Mouse (Mus musculus) midbrain, embryonic 11.5 days (tissue): ENCODE measurements around the gene Tmbim6. TPM values are rescaled to one million over a fixed set of nuclear protein-coding genes. Genes with fewer than 3 reads are reported as not detected.

Experiments
- ATAC-seq: fragments of 200-750 bp; cut with Nextera tagmentation; 2 replicates; pipeline ENCODE4 v1.8.0; 2017; ENCODE audit warnings: moderate TSS enrichment, moderate library complexity; ENCODE audit not compliant: low FRiP score
- DNase-seq: peaks from one replicate; pipeline ENCODE4 v3.0.0; 2015; ENCODE audit warnings: low spot score; ENCODE audit errors: missing footprints
- H3K27ac ChIP-seq: fragments of 300-500 bp; sonication (generic); 2 replicates; pipeline ENCODE4 v1.5.1; 2014; ENCODE audit warnings: low read depth, low read length
- H3K27me3 ChIP-seq: fragments of 300-500 bp; sonication (generic); 2 replicates; pipeline ENCODE4 v1.6.1; 2014; ENCODE audit warnings: mild to moderate bottlenecking, low read length, moderate library complexity, mixed read lengths; ENCODE audit not compliant: control insufficient read depth, insufficient read depth
- H3K36me3 ChIP-seq: fragments of 300-500 bp; sonication (generic); 2 replicates; pipeline ENCODE4 v1.6.1; 2014; ENCODE audit warnings: mild to moderate bottlenecking, low read length, moderate library complexity, mixed read lengths; ENCODE audit not compliant: control insufficient read depth, insufficient read depth
- H3K4me1 ChIP-seq: fragments of 300-500 bp; sonication (generic); 2 replicates; pipeline ENCODE4 v1.6.1; 2014; ENCODE audit warnings: low read length; ENCODE audit not compliant: control insufficient read depth, insufficient read depth
- H3K4me2 ChIP-seq: fragments of 300-500 bp; sonication (generic); 2 replicates; pipeline ENCODE4 v1.6.1; 2014; ENCODE audit warnings: mild to moderate bottlenecking, moderate library complexity
- H3K4me3 ChIP-seq: fragments of 300-500 bp; sonication (generic); 2 replicates; pipeline ENCODE4 v1.5.1; 2014; ENCODE audit warnings: low read depth, low read length
- H3K9ac ChIP-seq: fragments of 300-500 bp; sonication (generic); 2 replicates; pipeline ENCODE4 v1.6.1; 2014; ENCODE audit warnings: low read length
- H3K9me3 ChIP-seq: fragments of 300-500 bp; sonication (generic); 2 replicates; pipeline ENCODE4 v1.6.1; 2016; ENCODE audit warnings: low read length; ENCODE audit not compliant: control insufficient read depth
- WGBS: fragments of 180-500 bp; shearing (Covaris S2); extraction: QIAGEN DNeasy Blood & Tissue Kit; methylation state at CpG from one replicate; pipeline ENCODE4 v1.1.7; 2014; 5-methylcytosine and 5-hydroxymethylcytosine counted together
- polyA plus RNA-seq: library from polyadenylated mRNA; unstranded; fragments of >200 nt; fragmentation: Nextera tagmentation; extraction: Ambion mirVana; gene quantifications from 2 replicates; pipeline ENCODE4 v1.2.1, GENCODE M21; 2014

Gene Tmbim6
- polyA plus RNA-seq, 1 experiment from 2014 or later: 248 TPM

DNA sequence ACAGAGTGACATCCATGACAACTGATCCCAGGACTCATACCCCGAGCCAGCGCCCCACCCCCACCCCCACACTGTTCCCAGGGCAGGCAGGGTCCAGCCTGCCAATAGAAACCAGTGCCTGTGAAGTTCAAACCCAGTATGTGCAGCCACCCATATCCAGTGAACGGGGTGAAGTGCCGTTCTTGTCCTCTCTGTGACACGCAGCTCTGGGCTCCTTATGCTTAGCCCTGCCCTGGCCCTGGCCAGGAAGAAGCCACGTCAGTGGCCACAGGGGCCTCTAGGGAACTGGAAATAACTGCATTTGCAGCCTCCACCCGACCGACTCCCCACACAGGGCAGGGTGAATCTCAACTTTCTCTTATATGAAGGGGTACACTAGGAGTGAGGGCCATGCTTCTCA, 39.3 kb downstream of the Tmbim6 start:
- 79% methylated on average over 8 of the region's 8 CpGs for WGBS
- H3K9ac ChIP-seq: no peak overlapping the region
- DNase-seq (no peak), ATAC-seq (no peak)
- peaks cover 3% of the 10 kb centered on the region for H3K36me3 ChIP-seq
- H3K9me3 ChIP-seq: no peaks in the 10 kb centered on the region
- no peak overlapping the region for H3K27ac ChIP-seq
- H3K27me3 ChIP-seq: no peaks in the 10 kb centered on the region
- H3K4me1 ChIP-seq: no peaks in the 10 kb centered on the region
- H3K4me3 ChIP-seq: no peak overlapping the region
- no peak overlapping the region for H3K4me2 ChIP-seq

DNA sequence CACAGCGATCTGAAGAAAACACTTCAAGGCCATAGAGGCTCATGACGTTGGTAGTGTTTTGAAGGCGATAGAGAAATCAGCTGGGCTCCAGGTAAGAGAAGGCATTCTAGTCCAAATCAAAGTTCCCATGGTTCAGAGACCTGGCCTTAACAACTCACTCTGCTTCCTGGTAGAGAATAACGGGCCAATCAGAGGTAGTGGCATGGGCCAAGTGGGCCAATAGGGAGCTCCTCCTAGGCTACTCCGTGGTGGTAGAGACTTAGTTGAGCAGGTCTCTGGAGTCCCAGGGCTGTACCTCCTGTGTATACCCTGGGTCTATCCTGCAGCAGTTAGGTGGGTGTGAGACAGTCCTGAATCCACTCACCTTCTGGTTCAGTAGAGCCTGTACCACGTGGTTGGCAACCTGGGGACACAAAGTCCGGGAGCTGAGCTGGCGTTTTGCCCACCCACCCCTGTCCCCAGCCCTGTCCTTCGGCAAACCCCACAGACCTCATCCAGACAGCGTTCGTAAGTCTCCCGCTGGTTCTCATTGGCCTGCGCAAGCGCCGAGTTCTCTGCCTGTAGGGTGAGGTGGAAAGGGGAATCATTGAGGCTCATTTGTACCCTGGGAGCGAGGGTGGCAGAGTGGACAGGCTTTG, 40.5 kb downstream of the Tmbim6 start:
- Histone ChIP-seq H3K4me3 (no peak overlapping the region), H3K9me3 (no peaks in the 10 kb centered on the region), H3K27ac (no peak overlapping the region), H3K27me3 (no peaks in the 10 kb centered on the region), H3K4me2 (no peak overlapping the region), H3K9ac (no peak overlapping the region), H3K36me3 (no peaks in the 10 kb centered on the region; the same call in 1 of the 2 replicates), H3K4me1 (no peaks in the 10 kb centered on the region)
- DNase-seq: no peak
- ATAC-seq: no peak
- WGBS: 95% methylated on average over 16 of the region's 16 CpGs

- H3K4me1 ChIP-seq: no peaks in the 10 kb centered on the region
- H3K36me3 ChIP-seq: peaks cover under 1% of the 10 kb centered on the region
- WGBS: 94% methylated on average over 12 of the region's 12 CpGs
- H3K4me2 ChIP-seq: no peak overlapping the region
- H3K27me3 ChIP-seq: no peaks in the 10 kb centered on the region
- no peaks in the 10 kb centered on the region for H3K9me3 ChIP-seq
- DNase-seq (no peak), ATAC-seq (no peak)
- H3K4me3 ChIP-seq: no peak overlapping the region
- no peak overlapping the region for H3K9ac ChIP-seq
- H3K27ac ChIP-seq: no peak overlapping the region
Observed at GRCm38 (mm10) chr15:99433913-99434312, 41.2 kb downstream of the Tmbim6 start.

- H3K9ac ChIP-seq: no peak overlapping the region
- no peak for DNase-seq
- H3K27me3 ChIP-seq: no peaks in the 10 kb centered on the region
- peaks cover 2% of the 10 kb centered on the region for H3K36me3 ChIP-seq
- peaks cover 10% of the 10 kb centered on the region for H3K4me1 ChIP-seq
- H3K4me2 ChIP-seq: no peak overlapping the region
- no peak overlapping the region for H3K4me3 ChIP-seq
- WGBS: 85% methylated on average over 8 of the region's 8 CpGs
- no peak overlapping the region for H3K27ac ChIP-seq
- no peak for ATAC-seq
- no peaks in the 10 kb centered on the region for H3K9me3 ChIP-seq
Observed at GRCm38 (mm10) chr15:99438966-99439698, 46.5 kb downstream of the Tmbim6 start.

DNA sequence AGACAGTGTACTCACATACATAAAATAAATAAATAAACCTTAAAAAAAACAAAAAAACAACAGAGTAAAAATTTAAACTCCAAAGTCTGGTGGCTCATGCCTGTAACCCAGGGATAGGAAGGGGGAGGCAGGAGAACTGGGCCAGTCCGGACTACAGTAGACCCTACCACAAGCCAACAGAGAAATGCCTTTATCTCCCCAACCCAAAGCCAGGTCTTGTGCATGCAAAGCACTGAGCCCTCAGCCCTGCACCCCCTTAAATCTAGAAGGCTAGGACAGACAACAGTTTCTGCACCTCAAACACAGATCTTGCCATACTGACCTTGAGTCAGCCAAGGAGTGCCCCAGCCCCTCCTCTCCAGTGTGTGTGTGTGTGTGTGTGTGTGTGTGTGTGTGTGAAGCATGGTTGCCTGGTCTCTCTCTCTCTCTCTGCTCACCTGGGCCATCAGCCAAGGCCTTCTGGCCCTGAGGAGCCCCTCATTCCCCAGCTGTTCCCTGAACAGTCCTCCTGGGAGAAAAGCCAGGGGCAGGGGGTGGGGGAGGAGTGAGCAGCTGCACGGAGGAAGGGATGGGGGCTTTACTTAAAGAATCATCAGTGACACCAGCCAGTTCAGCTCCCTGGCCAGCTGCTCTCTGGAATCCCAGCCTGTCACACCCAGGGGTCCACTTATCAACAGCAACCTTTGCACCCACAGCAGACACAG, 47.6 kb downstream of the Tmbim6 start:
- peak overlapping the region; percentile 24; the same call in 1 of the 2 replicates for H3K9ac ChIP-seq
- H3K27me3 ChIP-seq: no peaks in the 10 kb centered on the region
- peaks cover 10% of the 10 kb centered on the region for H3K4me1 ChIP-seq
- DNase-seq: peak; percentile 89
- ATAC-seq: peak; percentile 44; the same call in 1 of the 2 replicates
- peaks cover 2% of the 10 kb centered on the region for H3K36me3 ChIP-seq
- no peak overlapping the region for H3K4me2 ChIP-seq
- no peaks in the 10 kb centered on the region for H3K9me3 ChIP-seq
- 61% methylated on average over 2 of the region's 2 CpGs for WGBS
- H3K4me3 ChIP-seq: no peak overlapping the region
- no peak overlapping the region for H3K27ac ChIP-seq

DNA sequence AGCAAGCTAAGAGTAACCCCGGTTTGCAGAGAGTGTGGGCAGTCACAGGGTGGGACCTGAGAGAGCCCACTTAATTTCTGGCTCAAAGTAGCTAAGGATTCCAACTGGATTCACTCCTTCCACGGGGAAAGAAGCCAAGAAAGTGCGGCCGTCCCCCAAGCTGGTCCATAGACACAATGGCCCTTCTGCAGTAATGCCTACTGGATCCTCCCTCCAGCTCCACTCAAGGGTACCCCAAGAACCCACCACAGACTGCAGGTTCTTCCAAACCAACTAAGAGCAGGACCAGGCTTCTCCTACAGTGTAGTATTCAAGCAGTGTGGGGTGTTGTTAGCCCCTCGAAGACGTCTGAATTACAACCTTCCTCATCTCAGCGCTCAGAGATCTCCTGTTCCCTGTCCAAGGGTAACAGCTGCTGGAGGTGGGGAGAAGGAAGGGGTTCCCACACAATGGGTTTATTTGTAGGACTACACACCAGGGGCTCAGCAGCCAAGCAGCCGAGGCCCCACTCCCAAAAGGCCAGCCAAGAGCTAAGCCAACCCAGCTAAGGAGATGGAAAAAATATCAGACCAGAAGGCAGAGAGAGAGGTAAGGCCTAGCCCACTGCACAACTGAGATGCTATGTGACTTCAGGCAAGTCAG, 48.3 kb downstream of the Tmbim6 start:
- H3K4me2 ChIP-seq: no peak overlapping the region
- H3K36me3 ChIP-seq: peaks cover 2% of the 10 kb centered on the region
- H3K27me3 ChIP-seq: no peaks in the 10 kb centered on the region
- peak overlapping the region; percentile 36; the same call in 1 of the 2 replicates for H3K27ac ChIP-seq
- ATAC-seq: no peak
- 69% methylated on average over 8 of the region's 8 CpGs for WGBS
- H3K4me3 ChIP-seq: no peak overlapping the region
- DNase-seq: no peak
- no peaks in the 10 kb centered on the region for H3K9me3 ChIP-seq
- peak overlapping the region; percentile 24; the same call in 1 of the 2 replicates for H3K9ac ChIP-seq
- peaks cover 10% of the 10 kb centered on the region for H3K4me1 ChIP-seq

DNA sequence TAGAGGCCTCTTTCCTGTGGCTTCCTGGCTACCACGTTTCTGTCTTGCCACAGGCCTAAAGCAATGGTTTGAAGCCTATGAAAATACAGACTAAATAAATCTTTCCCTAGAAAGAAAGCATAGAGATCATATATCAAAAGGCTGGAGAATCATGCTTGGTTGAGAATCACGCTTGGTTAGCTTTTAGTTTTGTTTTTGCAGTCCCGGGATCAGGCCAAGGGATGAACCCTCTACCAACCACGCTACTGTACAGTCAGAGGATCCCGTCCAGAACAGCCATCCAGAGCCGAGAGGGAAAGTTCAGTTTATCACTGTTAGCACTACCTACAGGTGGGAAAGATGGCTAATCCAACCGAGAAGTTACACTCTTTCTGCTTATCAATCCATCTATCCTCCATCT, 49.7 kb downstream of the Tmbim6 start:
- H3K4me1 ChIP-seq: peaks cover 10% of the 10 kb centered on the region
- ATAC-seq: no peak
- H3K4me3 ChIP-seq: no peak overlapping the region
- no peak overlapping the region for H3K27ac ChIP-seq
- H3K9ac ChIP-seq: no peak overlapping the region
- H3K36me3 ChIP-seq: peaks cover 2% of the 10 kb centered on the region; the same call in 1 of the 2 replicates
- H3K27me3 ChIP-seq: no peaks in the 10 kb centered on the region
- no peak for DNase-seq
- WGBS: 82% methylated on average over 7 of the region's 7 CpGs
- no peak overlapping the region for H3K4me2 ChIP-seq
- no peaks in the 10 kb centered on the region for H3K9me3 ChIP-seq

DNA sequence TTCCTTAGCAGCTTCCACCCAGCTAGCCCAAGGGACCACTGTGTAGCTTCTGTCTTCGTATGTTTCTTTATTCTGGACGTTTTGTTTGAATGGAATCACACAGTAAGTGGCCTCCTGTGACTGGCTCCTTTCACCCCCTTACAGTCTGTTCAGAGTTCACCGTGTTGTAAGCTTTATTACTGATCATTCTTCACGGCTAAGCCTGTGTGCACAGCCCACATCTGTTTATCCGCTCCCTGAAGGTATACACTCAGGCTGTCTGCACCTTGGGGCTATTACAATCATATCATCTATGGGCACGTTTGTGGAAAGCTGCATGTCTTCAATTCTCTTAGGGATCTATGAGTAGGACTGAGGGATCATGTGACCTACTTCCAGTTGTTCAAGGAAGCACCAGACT, 52.9 kb downstream of the Tmbim6 start:
- H3K4me1 ChIP-seq: peaks cover 6% of the 10 kb centered on the region
- H3K36me3 ChIP-seq: no peaks in the 10 kb centered on the region
- H3K9ac ChIP-seq: no peak overlapping the region
- H3K9me3 ChIP-seq: no peaks in the 10 kb centered on the region
- H3K4me2 ChIP-seq: no peak overlapping the region
- ATAC-seq: no peak
- WGBS: 75% methylated on average over 6 of the region's 6 CpGs
- H3K4me3 ChIP-seq: no peak overlapping the region
- no peak overlapping the region for H3K27ac ChIP-seq
- DNase-seq: no peak
- H3K27me3 ChIP-seq: no peaks in the 10 kb centered on the region
